Mouse (Mus musculus) limb, embryonic 12.5 days (tissue): ENCODE measurements around the gene Pcbp1. TPM values are rescaled to one million over a fixed set of nuclear protein-coding genes. Genes with fewer than 3 reads are reported as not detected.

Source experiments
- ATAC-seq: fragments of 200-750 bp; cut with Nextera tagmentation; 2 replicates; pipeline ENCODE4 v1.8.0; 2017; ENCODE audit warnings: low read depth, moderate TSS enrichment; ENCODE audit not compliant: insufficient number of reproducible peaks, insufficient read depth, low FRiP score, low TSS enrichment
- H3K27ac ChIP-seq: fragments of 300-500 bp; sonication (generic); 2 replicates; pipeline ENCODE4 v1.5.1; 2016; ENCODE audit warnings: mild to moderate bottlenecking, moderate library complexity
- H3K27me3 ChIP-seq: fragments of 300-500 bp; sonication (generic); 2 replicates; pipeline ENCODE4 v1.6.1; 2016; ENCODE audit warnings: mild to moderate bottlenecking, moderate library complexity
- H3K36me3 ChIP-seq: fragments of 300-500 bp; sonication (generic); 2 replicates; pipeline ENCODE4 v1.6.1; 2016; ENCODE audit warnings: mild to moderate bottlenecking, moderate library complexity
- H3K4me1 ChIP-seq: fragments of 300-500 bp; sonication (generic); replicated peaks from 2 replicates; pipeline ENCODE4 v1.6.1; 2016
- H3K4me2 ChIP-seq: fragments of 300-500 bp; sonication (generic); 2 replicates; pipeline ENCODE4 v1.6.1; 2016; ENCODE audit warnings: mild to moderate bottlenecking, moderate library complexity
- H3K4me3 ChIP-seq: fragments of 300-500 bp; sonication (generic); replicated peaks from 2 replicates; pipeline ENCODE4 v1.5.1; 2016; ENCODE audit warnings: mild to moderate bottlenecking
- H3K9ac ChIP-seq: fragments of 300-500 bp; sonication (generic); replicated peaks from 2 replicates; pipeline ENCODE4 v1.6.1; 2016; ENCODE audit warnings: mild to moderate bottlenecking, moderate library complexity
- H3K9me3 ChIP-seq: fragments of 300-500 bp; sonication (generic); 2 replicates; pipeline ENCODE4 v1.6.1; 2016; ENCODE audit warnings: mild to moderate bottlenecking, moderate library complexity
- WGBS: fragments of 180-500 bp; shearing (Covaris S2); methylation state at CpG from one replicate; pipeline ENCODE4 v1.1.7; 2016; 5-methylcytosine and 5-hydroxymethylcytosine counted together
- polyA plus RNA-seq: library from polyadenylated mRNA; unstranded; fragments of >200 nt; fragmentation: Nextera tagmentation; extraction: Ambion mirVana; gene quantifications from 2 replicates; pipeline ENCODE4 v1.2.1, GENCODE M21; 2016

Pcbp1 gene
- polyA plus RNA-seq, 1 experiment from 2014 or later = 583 TPM

GRCm38 (mm10) chr6:86547228-86547755 lies 21.2 kb upstream of the Pcbp1 start:
- Histone ChIP-seq H3K27ac (no peak overlapping the region), H3K36me3 (peaks cover 85% of the 10 kb centered on the region), H3K4me1 (no peaks in the 10 kb centered on the region), H3K4me2 (no peak overlapping the region), H3K9me3 (no peaks in the 10 kb centered on the region), H3K27me3 (no peaks in the 10 kb centered on the region), H3K9ac (no peak overlapping the region), H3K4me3 (no peak overlapping the region)
- WGBS = 89% methylated on average over 1 of the region's 1 CpGs
- no peak for ATAC-seq

GRCm38 (mm10) chr6:86545236-86545635 lies 19.1 kb upstream of the Pcbp1 start:
- no peak overlapping the region for H3K27ac ChIP-seq
- ATAC-seq = no peak
- H3K9ac ChIP-seq = no peak overlapping the region
- H3K4me2 ChIP-seq = no peak overlapping the region
- H3K9me3 ChIP-seq = no peaks in the 10 kb centered on the region
- H3K27me3 ChIP-seq = no peaks in the 10 kb centered on the region
- WGBS = 56% methylated on average over 4 of the region's 4 CpGs
- no peaks in the 10 kb centered on the region for H3K4me1 ChIP-seq
- no peak overlapping the region for H3K4me3 ChIP-seq
- peaks cover 85% of the 10 kb centered on the region for H3K36me3 ChIP-seq

GRCm38 (mm10) chr6:86543869-86544268 lies 17.7 kb upstream of the Pcbp1 start:
- Histone ChIP-seq H3K4me2 (no peak overlapping the region), H3K4me3 (no peak overlapping the region), H3K9me3 (no peaks in the 10 kb centered on the region), H3K4me1 (no peaks in the 10 kb centered on the region), H3K27ac (no peak overlapping the region), H3K36me3 (peaks cover 81% of the 10 kb centered on the region), H3K9ac (no peak overlapping the region), H3K27me3 (no peaks in the 10 kb centered on the region)
- WGBS = 86% methylated on average over 3 of the region's 3 CpGs
- no peak for ATAC-seq

GRCm38 (mm10) chr6:86543060-86543459 lies 16.9 kb upstream of the Pcbp1 start:
- no peaks in the 10 kb centered on the region for H3K9me3 ChIP-seq
- ATAC-seq = no peak
- no peak overlapping the region for H3K4me2 ChIP-seq
- H3K36me3 ChIP-seq = peaks cover 79% of the 10 kb centered on the region
- no peak overlapping the region for H3K4me3 ChIP-seq
- no peak overlapping the region for H3K9ac ChIP-seq
- H3K4me1 ChIP-seq = no peaks in the 10 kb centered on the region
- H3K27me3 ChIP-seq = no peaks in the 10 kb centered on the region
- WGBS = 97% methylated on average over 13 of the region's 13 CpGs
- H3K27ac ChIP-seq = no peak overlapping the region

GRCm38 (mm10) chr6:86541650-86542049 lies 15.5 kb upstream of the Pcbp1 start:
- Histone ChIP-seq H3K4me3 (no peak overlapping the region), H3K9ac (no peak overlapping the region), H3K27me3 (no peaks in the 10 kb centered on the region), H3K4me2 (no peak overlapping the region), H3K4me1 (no peaks in the 10 kb centered on the region), H3K9me3 (no peaks in the 10 kb centered on the region), H3K36me3 (peaks cover 77% of the 10 kb centered on the region), H3K27ac (no peak overlapping the region)
- ATAC-seq = no peak
- WGBS = 93% methylated on average over 2 of the region's 2 CpGs

- Histone ChIP-seq H3K4me2 (no peak overlapping the region), H3K9ac (no peak overlapping the region), H3K4me1 (peaks cover 3% of the 10 kb centered on the region), H3K36me3 (peaks cover 41% of the 10 kb centered on the region), H3K27me3 (no peaks in the 10 kb centered on the region), H3K9me3 (no peaks in the 10 kb centered on the region), H3K27ac (no peak overlapping the region), H3K4me3 (no peak overlapping the region)
- ATAC-seq = no peak
- 96% methylated on average over 1 of the region's 1 CpGs for WGBS
These were observed 2.3 kb upstream of the Pcbp1 start for GRCm38 (mm10) chr6:86528451-86528785.

- peak overlapping the region; percentile 93 for H3K4me3 ChIP-seq
- H3K27me3 ChIP-seq = no peaks in the 10 kb centered on the region
- peak overlapping the region; percentile 100 for H3K27ac ChIP-seq
- H3K4me1 ChIP-seq = peaks cover 8% of the 10 kb centered on the region
- H3K36me3 ChIP-seq = peaks cover 42% of the 10 kb centered on the region
- H3K4me2 ChIP-seq = peak overlapping the region; percentile 91
- WGBS = 48% methylated on average over 2 of the region's 4 CpGs
- H3K9me3 ChIP-seq = no peaks in the 10 kb centered on the region
- no peak overlapping the region for H3K9ac ChIP-seq
- ATAC-seq = no peak
These were observed 1.8 kb upstream of the Pcbp1 start for GRCm38 (mm10) chr6:86527766-86528450.

- Histone ChIP-seq H3K36me3 (peaks cover 44% of the 10 kb centered on the region), H3K27ac (peak overlapping the region; percentile 100)
- WGBS = 6% methylated on average over 49 of the region's 49 CpGs
These were observed 1.0 kb upstream of the Pcbp1 start for GRCm38 (mm10) chr6:86526961-86527740.

GRCm38 (mm10) chr6:86525646-86526031 lies 482 bp downstream of the Pcbp1 start:
- 0 out of 2 replicates have a peak, but pooled peaks have one; percentile 11 for ATAC-seq

More at GRCm38 (mm10) chr6:86526961-86527740, 1.0 kb upstream of the Pcbp1 start:
- ATAC-seq = peak; percentile 55
- Histone ChIP-seq H3K9me3 (no peaks in the 10 kb centered on the region), H3K27me3 (no peaks in the 10 kb centered on the region), H3K4me1 (peaks cover 9% of the 10 kb centered on the region), H3K9ac (peak overlapping the region; percentile 97), H3K4me3 (peak overlapping the region; percentile 93), H3K4me2 (peak overlapping the region; percentile 91)

GRCm38 (mm10) chr6:86524879-86525645 lies 1.1 kb downstream of the Pcbp1 start:
- H3K9ac ChIP-seq = peak overlapping the region; percentile 97
- WGBS = under 1% methylated on average over 51 of the region's 51 CpGs
- peak; percentile 11; the same call in 1 of the 2 replicates for ATAC-seq
- H3K36me3 ChIP-seq = peaks cover 37% of the 10 kb centered on the region
- peak overlapping the region; percentile 93 for H3K4me3 ChIP-seq
- H3K27me3 ChIP-seq = no peaks in the 10 kb centered on the region
- H3K4me2 ChIP-seq = peak overlapping the region; percentile 91
- peak overlapping the region; percentile 100 for H3K27ac ChIP-seq
- H3K9me3 ChIP-seq = no peaks in the 10 kb centered on the region
- H3K4me1 ChIP-seq = peaks cover 9% of the 10 kb centered on the region

More at GRCm38 (mm10) chr6:86525646-86526031, 482 bp downstream of the Pcbp1 start:
- H3K9ac ChIP-seq = peak overlapping the region; percentile 97
- WGBS = 1% methylated on average over 36 of the region's 36 CpGs
- H3K4me3 ChIP-seq = peak overlapping the region; percentile 93
- H3K9me3 ChIP-seq = no peaks in the 10 kb centered on the region
- H3K4me2 ChIP-seq = peak overlapping the region; percentile 91
- H3K27me3 ChIP-seq = no peaks in the 10 kb centered on the region
- H3K36me3 ChIP-seq = peaks cover 43% of the 10 kb centered on the region
- peak overlapping the region; percentile 100 for H3K27ac ChIP-seq
- H3K4me1 ChIP-seq = peaks cover 9% of the 10 kb centered on the region
